Mouse (Mus musculus): Measurements from ENCODE around the gene Tmem79.
"Not testable (repeated sequence)": the region's sequence is repeated elsewhere in the genome, so short reads cannot be mapped to it uniquely, and the experiment has no call there.

The Tmem79 gene

DNA sequence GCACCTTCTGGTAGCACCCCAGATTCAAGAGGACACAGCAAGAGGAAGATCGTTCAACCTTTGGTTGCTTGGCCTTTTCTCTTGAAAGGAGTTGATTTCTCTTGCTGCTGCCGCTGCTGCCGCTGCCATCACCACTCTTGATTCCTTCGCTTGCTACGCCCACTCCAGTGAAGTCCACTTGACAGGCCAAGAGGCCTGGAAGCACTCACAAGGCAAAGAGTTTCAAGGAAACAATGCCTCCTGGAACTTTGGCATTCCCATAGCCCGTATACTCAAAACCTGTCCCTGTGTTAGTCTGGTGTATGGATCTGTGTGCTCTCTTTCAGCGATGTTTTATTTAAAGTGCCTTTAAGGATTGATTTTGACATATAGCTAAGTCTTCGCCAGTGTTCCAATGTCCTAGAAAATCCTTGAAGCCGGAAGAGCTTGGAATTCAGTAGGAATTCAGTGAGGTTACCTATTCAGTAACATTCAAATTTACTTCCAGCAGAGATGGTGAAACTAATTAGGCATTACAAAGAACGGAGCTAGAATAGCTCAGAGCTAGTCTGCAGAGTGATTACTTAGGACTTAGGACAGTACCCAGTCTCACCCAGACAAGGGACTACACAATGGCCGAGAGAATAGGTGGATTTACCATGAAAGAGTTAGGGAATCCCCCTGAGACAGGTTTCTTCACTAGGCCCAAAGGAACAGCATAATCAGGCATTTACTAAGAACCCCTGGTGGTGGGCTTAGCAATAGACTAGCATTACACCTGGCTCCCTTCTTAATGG is 54.6 kb downstream of the Tmem79 start:
- DNase-seq = not testable (repeated sequence)

DNA sequence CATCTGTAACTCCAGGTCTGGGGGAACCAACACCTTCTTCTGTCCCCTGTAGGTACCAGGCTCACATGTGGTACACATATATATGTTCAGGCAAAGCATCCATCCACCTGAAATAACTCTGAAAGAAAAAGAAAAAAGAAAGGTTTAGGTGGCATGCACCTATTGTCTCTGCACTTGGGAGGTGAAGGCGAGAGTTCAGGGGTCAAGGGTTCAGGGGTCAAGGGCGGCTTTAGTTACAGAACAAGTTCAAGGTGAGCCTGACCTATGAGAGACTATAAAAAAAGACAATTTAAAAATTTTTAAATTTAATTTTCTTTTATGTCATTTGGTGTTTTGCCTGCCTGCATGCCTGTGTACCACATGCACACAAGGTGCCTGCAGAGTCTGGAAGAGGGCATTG is 55.9 kb downstream of the Tmem79 start:
- no peak for DNase-seq
